Mouse (Mus musculus) cerebellum, adult 2 months (tissue): ENCODE results near the gene Ap1b1.

Source experiments
- CTCF ChIP-seq: fragments of 200-500 bp; IDR thresholded peaks from 2 replicates; pipeline ENCODE4 v1.5.1; 2011; ENCODE audit warnings: low read depth, mild to moderate bottlenecking, control low read depth, low read length, moderate library complexity, borderline replicate concordance; ENCODE audit not compliant: insufficient read depth
- POLR2A ChIP-seq: fragments of 200-500 bp; IDR thresholded peaks from 2 replicates; pipeline ENCODE4 v1.6.1; 2011; ENCODE audit warnings: low read length, control low read depth, borderline replicate concordance; ENCODE audit not compliant: insufficient read depth

DNA sequence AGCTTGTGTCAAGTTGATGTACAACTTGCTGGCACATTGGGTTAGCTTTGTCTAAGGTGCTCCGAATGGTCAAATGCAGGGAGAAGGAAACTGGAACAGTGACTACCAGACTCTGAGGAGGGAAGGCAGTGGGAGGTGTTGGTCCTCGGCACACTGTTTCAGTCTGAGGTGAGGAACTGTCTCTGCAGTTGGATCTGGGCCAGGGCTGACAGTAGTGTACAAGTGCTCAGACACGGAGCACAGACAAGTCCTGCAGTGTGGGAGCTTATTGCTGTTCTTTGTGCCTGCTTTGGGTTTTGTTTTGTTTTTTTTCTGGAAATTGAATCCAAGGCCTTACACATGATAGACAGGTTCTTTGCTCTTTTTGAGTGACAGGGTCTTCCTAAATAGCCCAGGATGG is 3.6 kb upstream of the Ap1b1 start:
- TF ChIP-seq CTCF, result no peak
- TF ChIP-seq POLR2A, result no peak
